Mouse (Mus musculus) gastrocnemius, postnatal 10 days (tissue): Measurements from ENCODE around the gene Chrnb4. TPM values are rescaled to one million over a fixed set of nuclear protein-coding genes. Genes with fewer than 3 reads are reported as not detected.

Experiments
- DNase-seq: peaks from one replicate; pipeline ENCODE4 v3.0.0; 2021; ENCODE audit warnings: mixed read lengths
- long read RNA-seq, 2 experiments: library from polyadenylated mRNA; stranded (forward); transcript quantifications; one replicate each; pipeline ENCODE4 v2.0.0; 2021
- total RNA-seq, 2 experiments: library from RNA; stranded (reverse); gene quantifications; 2 replicates each; pipeline ENCODE4 v1.2.3; 2021

The Chrnb4 gene
- total RNA-seq: under 1 TPM in 1 of 2 experiments, not detected in 1; 0.09 TPM
- long read RNA-seq, experiment 1: 0 reads
- long read RNA-seq, experiment 2: 0 reads

- DNase-seq: no peak
Observed at GRCm38 (mm10) chr9:55048211-55048880, at the start of gene Chrnb4. Gene Chrnb4 (minus strand): TSS chr9:55048779.

- DNase-seq: no peak
Observed at GRCm38 (mm10) chr9:55096870-55097269, 48.3 kb upstream of the Chrnb4 start.

GRCm38 (mm10) chr9:55096033-55096432, 47.5 kb upstream of the Chrnb4 start:
- DNase-seq: no peak

GRCm38 (mm10) chr9:55090141-55090540, 41.6 kb upstream of the Chrnb4 start:
- no peak for DNase-seq

GRCm38 (mm10) chr9:55089226-55089625, 40.6 kb upstream of the Chrnb4 start:
- DNase-seq: no peak

GRCm38 (mm10) chr9:55083154-55083913, 34.8 kb upstream of the Chrnb4 start:
- no peak for DNase-seq

- DNase-seq: no peak
Observed at GRCm38 (mm10) chr9:55067965-55068265, 19.3 kb upstream of the Chrnb4 start.

- DNase-seq: no peak
Observed at GRCm38 (mm10) chr9:55067260-55067964, 18.8 kb upstream of the Chrnb4 start.

GRCm38 (mm10) chr9:55065241-55065640, 16.7 kb upstream of the Chrnb4 start:
- DNase-seq: no peak

- DNase-seq: no peak
Observed at GRCm38 (mm10) chr9:55058067-55058466, 9.5 kb upstream of the Chrnb4 start.

- DNase-seq: no peak
Observed at GRCm38 (mm10) chr9:55055386-55055930, 6.9 kb upstream of the Chrnb4 start.

- no peak for DNase-seq
Observed at GRCm38 (mm10) chr9:55046764-55047163, 1.8 kb downstream of the Chrnb4 start.

- no peak for DNase-seq
Observed at GRCm38 (mm10) chr9:55045001-55045400, 3.6 kb downstream of the Chrnb4 start.

- DNase-seq: no peak
Observed at GRCm38 (mm10) chr9:55043688-55044087, 4.9 kb downstream of the Chrnb4 start.

GRCm38 (mm10) chr9:55041389-55041788, 7.2 kb downstream of the Chrnb4 start:
- no peak for DNase-seq

GRCm38 (mm10) chr9:55039983-55040382, 8.6 kb downstream of the Chrnb4 start:
- DNase-seq: no peak

- no peak for DNase-seq
Observed at GRCm38 (mm10) chr9:55038948-55039347, 9.6 kb downstream of the Chrnb4 start.

GRCm38 (mm10) chr9:55031435-55032167, 17.0 kb downstream of the Chrnb4 start:
- no peak for DNase-seq

GRCm38 (mm10) chr9:55026275-55026663, 22.3 kb downstream of the Chrnb4 start, which contains the start of gene Chrna3:
Gene Chrna3 (minus strand): TSS chr9:55026562.
- DNase-seq: no peak

- no peak for DNase-seq
Observed at GRCm38 (mm10) chr9:55025534-55026274, 22.9 kb downstream of the Chrnb4 start.

- DNase-seq: peak; percentile 86
Observed at GRCm38 (mm10) chr9:55023902-55024583, 24.5 kb downstream of the Chrnb4 start.
